Mouse (Mus musculus) macrophage (primary cell): ENCODE results near the gene Lrrc15. TPM values are rescaled to one million over a fixed set of nuclear protein-coding genes. Genes with fewer than 3 reads are reported as not detected.

Source experiments
- H3K27ac ChIP-seq: fragments of 350-480 bp; formaldehyde crosslinking; 2 replicates; pipeline ENCODE4 v1.9.0; 2021
- H3K36me3 ChIP-seq: fragments of 350-480 bp; formaldehyde crosslinking; 2 replicates; pipeline ENCODE4 v1.9.0; 2021; ENCODE audit errors: inconsistent target
- H3K4me3 ChIP-seq: fragments of 350-480 bp; formaldehyde crosslinking; 2 replicates; pipeline ENCODE4 v1.9.0; 2021; ENCODE audit errors: inconsistent target
- H3K79me2 ChIP-seq: fragments of 350-480 bp; formaldehyde crosslinking; 2 replicates; pipeline ENCODE4 v1.9.0; 2021; ENCODE audit errors: inconsistent target
- WGBS: methylation state at CpG from one replicate; pipeline ENCODE4 v1.1.7; 2026; ENCODE audit warnings: inconsistent platforms; ENCODE audit not compliant: missing documents; 5-methylcytosine and 5-hydroxymethylcytosine counted together
- polyA plus RNA-seq: library from polyadenylated mRNA; stranded (reverse); fragments of 250-400 nt; gene quantifications from 3 replicates; pipeline ENCODE4 v1.2.4, GENCODE M21; 2018; ENCODE audit warnings: inconsistent platforms

Gene Lrrc15
- polyA plus RNA-seq, 1 experiment from 2014 or later, result not detected

GRCm38 (mm10) chr16:30236091-30236699, 46.9 kb downstream of the Lrrc15 start:
- 3% methylated on average over 30 of the region's 33 CpGs for WGBS
- H3K79me2 ChIP-seq, result no peaks in the 10 kb centered on the region
- no peak overlapping the region for H3K27ac ChIP-seq
- no peaks in the 10 kb centered on the region for H3K36me3 ChIP-seq
- H3K4me3 ChIP-seq, result no peak overlapping the region

- no peaks in the 10 kb centered on the region for H3K36me3 ChIP-seq
- 83% methylated on average over 2 of the region's 2 CpGs for WGBS
- no peak overlapping the region for H3K27ac ChIP-seq
- H3K79me2 ChIP-seq, result no peaks in the 10 kb centered on the region
- no peak overlapping the region for H3K4me3 ChIP-seq
These were observed 47.5 kb downstream of the Lrrc15 start for GRCm38 (mm10) chr16:30235577-30235976.

GRCm38 (mm10) chr16:30234636-30235546, 48.2 kb downstream of the Lrrc15 start:
- Histone ChIP-seq H3K4me3 (no peak overlapping the region), H3K36me3 (no peaks in the 10 kb centered on the region), H3K79me2 (no peaks in the 10 kb centered on the region), H3K27ac (no peak overlapping the region)
- 36% methylated on average over 12 of the region's 12 CpGs for WGBS

DNA sequence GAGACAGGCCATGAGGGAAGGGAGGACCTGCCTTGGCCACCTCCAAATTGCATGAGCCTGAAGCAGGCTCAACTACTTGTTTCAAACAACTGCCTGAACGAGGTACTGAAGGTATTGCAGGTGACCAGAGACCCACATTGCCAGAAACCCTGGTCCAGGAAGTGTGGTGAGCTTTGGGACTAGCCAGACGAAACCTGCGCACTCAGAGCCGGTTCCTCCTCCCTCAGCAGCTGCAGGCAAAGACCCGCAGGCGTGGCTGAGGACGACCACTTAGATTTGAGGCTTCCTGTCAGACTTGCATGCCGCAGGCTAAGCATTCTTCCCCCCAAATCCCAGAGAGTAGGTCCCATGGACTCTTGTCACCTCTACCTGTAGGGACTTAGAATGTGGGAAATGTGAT, 49.0 kb downstream of the Lrrc15 start:
- Histone ChIP-seq H3K4me3 (no peak overlapping the region), H3K27ac (no peak overlapping the region), H3K36me3 (no peaks in the 10 kb centered on the region), H3K79me2 (no peaks in the 10 kb centered on the region)
- WGBS, result 6% methylated on average over 8 of the region's 8 CpGs

DNA sequence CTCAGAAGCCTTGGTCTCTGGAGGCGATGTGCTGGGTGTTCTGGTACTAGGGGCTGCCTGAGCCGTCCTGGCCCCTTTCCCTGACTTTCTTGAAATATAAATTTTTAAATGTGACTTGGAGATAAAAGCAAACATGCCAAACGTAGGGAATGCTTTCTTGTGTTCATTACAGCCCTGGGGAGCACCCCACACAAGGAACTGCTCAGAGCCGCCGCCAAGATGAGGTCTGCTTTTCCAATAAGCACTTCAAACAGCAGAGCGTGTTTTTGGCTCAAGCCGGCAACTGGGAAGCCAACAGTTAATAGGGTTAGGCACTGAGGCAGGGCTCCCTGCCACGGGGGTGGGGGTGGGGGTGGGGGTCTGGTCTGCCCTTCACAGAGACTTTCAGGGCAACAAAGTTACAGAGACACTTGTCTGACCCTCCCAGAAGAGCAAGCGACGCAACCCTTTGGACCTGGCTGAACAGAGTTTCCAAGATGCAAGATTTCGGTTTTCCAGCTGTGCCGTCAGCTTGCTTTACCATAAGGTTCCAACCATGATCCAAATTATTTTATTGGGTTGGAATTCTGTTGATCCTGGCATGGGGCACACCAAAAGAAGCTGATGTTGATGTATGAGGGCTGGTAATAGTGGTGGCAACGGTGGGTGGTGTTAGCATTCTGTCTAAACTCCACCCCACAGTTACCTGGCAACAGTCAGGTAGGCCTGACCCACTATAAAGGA, 51.0 kb downstream of the Lrrc15 start:
- WGBS, result 88% methylated on average over 13 of the region's 13 CpGs
- H3K4me3 ChIP-seq, result no peak overlapping the region

DNA sequence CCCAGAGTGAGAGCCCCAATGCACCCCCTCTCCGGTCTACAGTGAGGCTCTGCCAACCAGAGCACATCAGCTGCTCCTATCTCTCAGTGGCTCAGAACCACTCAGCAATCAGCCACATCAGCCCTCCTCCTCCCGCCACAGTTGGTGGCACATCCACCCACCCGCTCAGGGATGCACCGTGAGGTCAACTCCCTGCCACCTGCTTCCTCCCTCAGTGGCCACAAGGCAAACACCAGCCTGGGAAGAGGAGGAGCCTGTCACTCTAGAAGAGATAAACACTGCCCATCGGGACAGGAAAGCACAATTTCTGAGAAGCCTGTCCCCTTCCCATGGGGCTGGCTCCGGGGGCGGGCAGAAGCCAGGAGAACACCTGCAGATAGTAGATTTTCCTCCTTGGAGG, 55.7 kb downstream of the Lrrc15 start:
- H3K27ac ChIP-seq, result no peak overlapping the region
- no peak overlapping the region for H3K4me3 ChIP-seq
- H3K36me3 ChIP-seq, result no peaks in the 10 kb centered on the region
- 10% methylated on average over 7 of the region's 7 CpGs for WGBS
- H3K79me2 ChIP-seq, result no peaks in the 10 kb centered on the region

More for the DNA sequence above, 51.0 kb downstream of the Lrrc15 start:
- H3K27ac ChIP-seq, result no peak overlapping the region
- H3K79me2 ChIP-seq, result no peaks in the 10 kb centered on the region
- H3K36me3 ChIP-seq, result no peaks in the 10 kb centered on the region

- no peaks in the 10 kb centered on the region for H3K36me3 ChIP-seq
- 98% methylated on average over 11 of the region's 13 CpGs for WGBS
- H3K27ac ChIP-seq, result no peak overlapping the region
- no peaks in the 10 kb centered on the region for H3K79me2 ChIP-seq
- H3K4me3 ChIP-seq, result no peak overlapping the region
These were observed 61.8 kb downstream of the Lrrc15 start for GRCm38 (mm10) chr16:30221161-30221782.

Other genes with a start within 250 kb of the Lrrc15 start
- gene Hes1, start 218.9 kb downstream of the Lrrc15 start, polyA plus RNA-seq, result not detected in 3 replicates
- not detected in 3 replicates for gene Cpn2, start 15.8 kb downstream of the Lrrc15 start, polyA plus RNA-seq
- 0.15 to 0.60 TPM (median 0.21 TPM) in 3 replicates for gene Gp5, start 27.5 kb upstream of the Lrrc15 start, polyA plus RNA-seq
- gene Atp13a3, start 122.7 kb upstream of the Lrrc15 start, polyA plus RNA-seq, result 26.9 to 42.2 TPM (median 30.1 TPM) in 3 replicates